Comparison of ENCODE assay signal across 14 mouse cellular contexts in the genomic region with DNA sequence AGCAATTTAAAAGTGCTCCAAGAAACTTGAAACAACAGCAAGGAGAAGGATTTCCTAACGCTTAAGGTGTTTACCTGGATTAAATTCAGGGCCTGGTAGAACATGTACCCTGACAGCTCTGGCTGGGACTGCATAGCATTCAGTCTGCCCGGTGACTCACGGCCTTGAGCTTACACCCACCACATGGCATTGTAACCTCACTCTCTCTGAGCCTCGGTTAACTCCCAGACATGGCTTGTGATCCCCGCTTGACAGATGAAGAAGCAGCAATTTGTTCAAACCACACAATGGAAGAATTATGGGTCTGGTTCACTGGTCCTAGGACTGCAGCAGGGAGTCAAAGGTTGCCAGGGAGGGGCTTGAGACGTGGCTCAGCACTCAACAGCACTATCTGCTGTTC. TPM values are rescaled to one million over a fixed set of nuclear protein-coding genes. Genes with fewer than 3 reads are reported as not detected.
DNase-seq lines count a peak whose midpoint lies in the region; ATAC-seq and TF ChIP-seq lines count a peak whose summit lies in the region.
"Had no signal": no experiment of that assay in that cellular context is flagged by ENCODE, and none has a peak within 500 bp of the region (broad histone marks: within the 10 kb centered on the region; RNA-seq: fewer than 3 reads in every experiment).

No protein-coding gene starts in this region.

- no peak overlapping the region for H3ac ChIP-seq in C2C12 (ENCODE audit: control insufficient read depth, insufficient read length, low read depth)

- TF ChIP-seq CTCF in C2C12 (IDR thresholded peaks at IDR 0.05; ENCODE audit: control insufficient read depth, insufficient read depth, insufficient read length): no peak
- TF ChIP-seq CTCF in Patski (IDR thresholded peaks at IDR 0.05): no peak

- no peaks in the 10 kb centered on the region for H3K79me2 ChIP-seq in C2C12 (ENCODE audit: control insufficient read depth, insufficient read depth)

- no peak overlapping the region for H3K4me3 ChIP-seq in C2C12 (ENCODE audit: insufficient read depth, poor library complexity, severe bottlenecking)
- H3K4me3 ChIP-seq: midbrain, embryonic 12.5 days had no signal

- CTCF ChIA-PET in Patski (lab: Charles Lee): interaction anchor here (0.6 to 2.7 kb wide), 5 partner anchors 11 to 1396 kb away, joined by 3 to 13 read pairs (median 7); no protein-coding TSS in a partner anchor

- H3K36me3 ChIP-seq in C2C12 (ENCODE audit: control insufficient read depth, insufficient read depth): no peaks in the 10 kb centered on the region
- H3K36me3 ChIP-seq: midbrain, embryonic 12.5 days had no signal

- ATAC-seq in Patski: peak; percentile 70
- ATAC-seq: forebrain, postnatal 0 days had no signal

- peak; percentile 17 for DNase-seq in kidney, adult 9 months
- DNase-seq in kidney, adult 11 months: no peak
- DNase-seq in Patski (ENCODE audit: low read depth, low spot score) (peak; percentile 89), MN1 (ENCODE audit: low spot score) (no peak)
- peak; percentile 94 for DNase-seq in fibroblast of lung, adult 2 months (ENCODE audit: low read depth)
- DNase-seq in right cerebral cortex, postnatal 36 days (ENCODE audit: low spot score in 2 of 2): no peak
- DNase-seq: cerebellum, adult 8-10 months; forebrain, postnatal 0 days; liver; lung, postnatal 10 days had no signal

- H3K27me3 ChIP-seq in C2C12 (ENCODE audit: control insufficient read depth, insufficient read depth, insufficient read length): no peaks in the 10 kb centered on the region
- H3K27me3 ChIP-seq in Patski: no peaks in the 10 kb centered on the region

- POLR2A ChIA-PET in Patski (lab: Charles Lee): interaction anchor here (0.6 to 3.7 kb wide), 2 partner anchors 16 to 840 kb away, joined by 3 to 18 read pairs; no protein-coding TSS in a partner anchor

- in situ Hi-C loops in Patski (cut with MboI; ENCODE audit: low pct_unique_long_range_greater_than_20kb): loop anchor here (25.0 kb wide), 2 partner anchors 1163 to 1462 kb away; a partner anchor contains a TSS

- H3K79me3 ChIP-seq in C2C12 (ENCODE audit: low read depth): no peaks in the 10 kb centered on the region

TF ChIP-seq in C2C12, 6 proteins besides CTCF, POLR2A, EP300 and RAD21:
- no peak for TF ChIP-seq MYOD1 (IDR thresholded peaks at IDR 0.05; ENCODE audit: control insufficient read depth, insufficient read length, low read depth)
- peak; percentile 30 for TF ChIP-seq MAX (IDR thresholded peaks at IDR 0.05)

RNA-seq across cellular contexts. Expression of a gene that starts 5.9 kb away (rescaled TPM):
- polyA plus RNA-seq in C2C12 (2012; fragmentation: generic; extraction: Trizol): 0.01 TPM
- polyA plus RNA-seq in Patski (2021): 7.9 TPM

RNA-seq across cellular contexts. Expression of a gene that starts 22.2 kb away (rescaled TPM):
- 18.1 TPM for polyA plus RNA-seq in C2C12 (2012; fragmentation: generic; extraction: Trizol)
- polyA plus RNA-seq in Patski (2021): 40.5 TPM

RNA-seq across cellular contexts. Expression of a gene that starts 51.9 kb away (rescaled TPM):
- polyA plus RNA-seq in C2C12 (2012; fragmentation: generic; extraction: Trizol) (not detected), Patski (2021) (0.08 TPM)
- polyA plus RNA-seq: embryonic facial prominence, embryonic 11.5 days; forebrain, postnatal 0 days; hindbrain, embryonic 11.5 days had no signal

Comparison
In these comparisons a context has a peak if more than half of its experiments do, and no peak if none do; other contexts are left out.
1. DNase-seq: peak in kidney, adult 9 months (single experiment), Patski (single experiment) and fibroblast of lung, adult 2 months (single experiment); none in kidney, adult 11 months (single experiment), MN1 (single experiment) and right cerebral cortex, postnatal 36 days (0 of 2).